Mouse (Mus musculus) Patski (cell line): Measurements from ENCODE around the gene AC124108.1. TPM values are rescaled to one million over a fixed set of nuclear protein-coding genes. Genes with fewer than 3 reads are reported as not detected.
"Not testable (repeated sequence)": the region's sequence is repeated elsewhere in the genome, so short reads cannot be mapped to it uniquely, and the experiment has no call there.

ENCODE experiments used
- ATAC-seq: fragments of 100-300 bp; one replicate; pipeline ENCODE4 v1.8.0; 2021
- CTCF ChIA-PET: fragments of 350-600 bp; sonication (Branson Sonifier 250); formaldehyde crosslinking; loops from one replicate; lab custom pipeline; 2022; ENCODE audit warnings: inconsistent platforms; lab: Charles Lee
- POLR2A ChIA-PET: fragments of 350-600 bp; sonication (Branson Sonifier 250); formaldehyde crosslinking; loops from one replicate; lab custom pipeline; 2022; ENCODE audit warnings: antibody characterized with exemption, inconsistent platforms; lab: Charles Lee
- DNase-seq: peaks from one replicate; pipeline ENCODE4 v3.0.0-alpha.2; 2011; ENCODE audit warnings: low read depth, low spot score
- H3K27me3 ChIP-seq: fragments of 371-371 bp; one replicate; pipeline ENCODE4 v1.5.1; 2021
- CTCF ChIP-seq: fragments of 100-300 bp; IDR thresholded peaks from one replicate; pipeline ENCODE4 v1.5.1; 2021
- in situ Hi-C: fragments of 300-500 bp; cut with MboI; formaldehyde crosslinking; loops from 3 replicates; pipeline ENCODE4 v1.11.1; 2018; ENCODE audit warnings: low pct_unique_long_range_greater_than_20kb, mixed read lengths
- polyA plus RNA-seq: library from polyadenylated mRNA; unstranded; gene quantifications from one replicate; pipeline ENCODE4 v1.2.3, GENCODE M21; 2021

Gene AC124108.1
- polyA plus RNA-seq, 1 experiment from 2014 or later, result 3.4 TPM

DNA sequence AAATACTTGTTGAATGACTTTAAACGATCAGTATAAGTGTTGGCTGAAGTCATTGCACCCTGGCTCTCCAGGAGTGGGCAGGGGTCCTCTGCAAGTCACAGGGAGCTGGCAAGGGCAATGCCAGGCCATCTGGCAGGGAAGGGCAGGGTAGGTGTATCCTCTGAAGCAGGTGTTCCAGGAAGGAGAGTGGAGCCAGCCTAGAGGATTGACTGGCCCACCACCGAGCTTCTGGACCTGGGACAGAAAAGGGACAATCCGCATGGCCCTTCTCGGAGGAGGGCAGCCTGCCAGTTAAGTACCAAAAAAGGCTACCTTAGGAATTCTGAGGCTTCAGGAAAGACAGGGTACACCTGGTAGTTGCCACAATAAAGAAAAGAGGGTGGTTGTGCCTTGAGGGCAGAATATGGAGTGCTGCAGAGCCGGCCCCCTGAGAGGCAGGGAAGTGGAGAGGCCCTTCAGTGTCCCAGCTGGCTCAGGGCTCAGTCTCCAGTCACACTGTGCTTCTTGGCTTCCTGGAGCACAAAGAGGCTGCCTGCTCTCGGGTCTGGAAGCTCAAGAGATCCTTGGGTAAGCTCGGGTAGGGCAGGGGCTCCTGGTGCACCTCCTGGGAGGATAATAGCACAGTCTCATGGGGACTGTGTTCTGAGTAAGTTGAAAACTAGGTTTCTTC is 29.9 kb upstream of the AC124108.1 start:
- no peak for TF ChIP-seq CTCF
- DNase-seq, result no peak
- ATAC-seq, result no peak
- POLR2A ChIA-PET, result interaction anchor here (0.5 kb wide), 1 partner anchor 94 kb away, joined by 3 read pairs; no protein-coding TSS in a partner anchor
- no peaks in the 10 kb centered on the region for H3K27me3 ChIP-seq
- CTCF ChIA-PET, result interaction anchor here (1.0 to 5.8 kb wide), 4 partner anchors 76 to 195 kb away, joined by 3 to 26 read pairs (median 4); no protein-coding TSS in a partner anchor
- in situ Hi-C loops, result no loop called here

DNA sequence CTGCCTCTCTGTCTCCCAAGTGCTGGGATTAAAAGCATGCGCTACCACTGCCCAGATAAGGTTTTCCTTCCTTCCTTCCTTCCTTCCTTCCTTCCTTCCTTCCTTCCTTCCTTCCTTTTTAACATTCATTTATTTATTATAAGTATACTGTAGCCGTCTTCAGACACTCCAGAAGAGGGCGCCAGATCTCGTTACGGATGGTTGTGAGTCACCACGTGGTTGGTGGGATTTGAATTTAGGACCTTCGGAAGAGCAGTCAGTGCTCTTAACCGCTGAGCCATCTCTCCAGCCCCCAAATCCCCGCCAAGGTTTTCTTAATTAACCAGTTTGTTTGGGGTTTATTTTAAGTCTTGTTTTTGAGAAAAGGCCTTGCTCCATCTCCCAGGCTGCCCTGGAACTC is 28.6 kb upstream of the AC124108.1 start:
- in situ Hi-C loops, POLR2A ChIA-PET, H3K27me3 ChIP-seq, DNase-seq, ATAC-seq: not testable (repeated sequence)
- CTCF ChIA-PET, result interaction anchor here (1.0 to 5.8 kb wide), 2 partner anchors 58 to 74 kb away, joined by 3 to 26 read pairs; no protein-coding TSS in a partner anchor

DNA sequence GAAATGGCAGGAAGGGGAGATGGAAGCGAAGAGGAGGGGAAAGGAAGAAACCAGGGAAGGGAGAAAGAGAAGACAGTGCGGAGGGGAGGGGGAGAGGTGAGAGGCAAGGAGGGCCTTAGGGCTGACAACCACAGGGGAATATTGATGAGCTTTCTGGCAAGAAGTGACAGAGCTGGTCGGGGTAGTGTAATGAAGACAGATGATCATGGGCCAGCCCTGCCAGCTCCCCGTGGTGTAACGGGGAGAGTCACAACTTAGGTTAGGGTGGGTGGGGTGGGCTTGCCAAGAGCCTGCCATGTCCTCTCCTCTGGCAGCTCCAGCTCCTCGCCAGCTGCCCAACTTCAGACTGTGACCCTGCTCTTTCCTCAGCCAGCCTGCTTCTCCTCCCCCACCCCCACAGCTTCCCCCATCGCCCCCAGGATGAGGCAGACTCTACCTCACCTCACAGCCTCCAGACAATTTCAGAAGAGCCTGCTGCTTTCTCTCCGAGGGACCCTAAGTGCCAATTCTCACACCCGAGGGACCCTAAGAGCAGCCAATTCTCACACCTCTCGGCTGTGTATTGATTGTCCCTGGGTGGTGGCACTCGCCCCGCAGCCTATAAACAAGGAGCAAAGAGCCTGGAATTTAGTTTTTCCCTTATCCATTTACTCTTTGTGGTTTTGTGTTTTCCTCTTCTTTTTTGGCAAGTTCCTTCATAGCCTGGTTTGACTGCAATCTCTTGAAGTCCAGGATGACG is 26.3 kb upstream of the AC124108.1 start:
- ChIA-PET CTCF (interaction anchor here (0.9 to 5.8 kb wide), 5 partner anchors 8 to 72 kb away, joined by 3 to 26 read pairs (median 3); no protein-coding TSS in a partner anchor), POLR2A (no interaction called here)
- H3K27me3 ChIP-seq, result no peaks in the 10 kb centered on the region
- ATAC-seq (no peak), DNase-seq (no peak)
- TF ChIP-seq CTCF, result no peak
- in situ Hi-C loops, result no loop called here

DNA sequence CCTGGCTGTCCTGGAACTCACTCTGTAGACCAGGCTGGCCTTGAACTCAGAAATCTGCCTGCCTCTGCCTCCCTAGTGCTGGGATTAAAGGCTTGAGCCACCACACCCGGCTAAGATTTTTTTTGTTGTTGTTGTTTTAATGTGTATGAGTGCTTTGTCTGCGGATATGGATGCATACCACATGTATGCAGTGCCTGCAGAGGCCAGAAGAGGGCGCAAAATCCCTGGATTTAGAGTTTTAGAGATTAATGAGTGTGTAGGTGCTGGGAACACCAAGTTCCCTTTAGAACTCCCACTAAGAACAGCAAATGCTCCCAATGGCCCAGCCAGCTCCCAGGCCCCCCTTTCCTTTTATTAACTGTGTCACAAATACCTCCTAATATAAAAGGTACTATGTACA is 25.4 kb upstream of the AC124108.1 start:
- in situ Hi-C loops, result no loop called here
- H3K27me3 ChIP-seq, result no peaks in the 10 kb centered on the region
- ATAC-seq, result no peak
- ChIA-PET POLR2A (no interaction called here), CTCF (interaction anchor here (1.9 to 5.8 kb wide), 2 partner anchors 8 to 71 kb away, joined by 8 to 26 read pairs; no protein-coding TSS in a partner anchor)
- TF ChIP-seq CTCF, result peak; percentile 78
- no peak for DNase-seq

DNA sequence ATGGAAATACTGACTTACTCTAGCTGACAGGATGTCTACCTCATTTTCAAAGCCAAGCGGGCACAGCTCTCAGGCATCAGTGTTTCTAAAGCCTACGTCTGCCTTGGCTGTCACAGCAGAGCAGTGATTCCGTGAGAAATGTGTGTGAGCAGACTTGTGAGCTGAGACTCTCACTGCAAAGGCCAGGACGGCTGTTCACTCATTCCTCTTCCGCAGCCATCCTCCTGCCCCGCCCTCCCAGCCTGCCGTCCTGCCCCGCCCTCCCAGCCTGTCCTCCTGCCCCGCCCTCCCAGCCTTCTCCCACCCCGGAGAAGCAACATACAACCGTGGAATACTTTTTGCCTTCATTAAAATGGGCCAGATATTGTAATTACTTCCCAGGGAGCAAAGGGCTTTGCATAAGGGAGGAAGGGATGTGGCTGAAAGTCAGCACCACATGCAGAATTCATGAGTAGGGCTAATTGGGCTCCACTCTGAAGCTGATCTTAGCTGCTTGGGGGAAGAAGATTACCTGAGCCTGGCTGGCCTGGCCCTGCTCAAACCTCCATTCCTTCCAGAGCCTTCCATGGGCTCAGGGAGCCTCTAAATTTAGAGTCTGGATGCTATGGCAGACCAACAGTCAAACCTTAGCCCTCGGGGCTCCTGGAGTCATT is 23.0 kb upstream of the AC124108.1 start:
- DNase-seq, result no peak
- TF ChIP-seq CTCF, result no peak
- ChIA-PET POLR2A (no interaction called here), CTCF (interaction anchor here (1.4 to 1.5 kb wide), 4 partner anchors 8 to 188 kb away, joined by 3 to 7 read pairs (median 4); no protein-coding TSS in a partner anchor)
- in situ Hi-C loops, result no loop called here
- no peak for ATAC-seq
- H3K27me3 ChIP-seq, result no peaks in the 10 kb centered on the region

DNA sequence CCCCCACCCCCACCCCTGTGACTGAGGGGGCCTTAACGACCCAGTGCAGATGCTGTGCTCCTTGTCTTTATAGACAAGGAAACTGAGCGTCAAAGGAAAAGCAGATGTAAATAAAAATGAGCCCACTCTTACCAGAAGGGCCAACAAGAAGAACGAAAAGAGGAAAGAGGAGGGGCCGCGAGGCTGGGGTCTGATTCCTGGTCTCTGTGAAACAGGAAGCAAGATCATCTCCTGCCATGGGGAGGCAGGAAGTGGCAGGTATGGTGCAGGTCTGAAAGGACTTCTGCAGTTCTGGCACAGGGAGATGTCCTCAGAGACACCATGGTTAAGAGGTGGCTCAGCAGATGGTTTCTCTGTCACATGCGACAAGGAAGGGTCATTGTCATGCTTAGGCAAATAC is 20.6 kb upstream of the AC124108.1 start:
- in situ Hi-C loops, result no loop called here
- TF ChIP-seq CTCF, result no peak
- no peak for ATAC-seq
- H3K27me3 ChIP-seq, result no peaks in the 10 kb centered on the region
- no peak for DNase-seq
- ChIA-PET CTCF (interaction anchor here (1.1 kb wide), 1 partner anchor 28 kb away, joined by 3 read pairs; no protein-coding TSS in a partner anchor), POLR2A (no interaction called here)

DNA sequence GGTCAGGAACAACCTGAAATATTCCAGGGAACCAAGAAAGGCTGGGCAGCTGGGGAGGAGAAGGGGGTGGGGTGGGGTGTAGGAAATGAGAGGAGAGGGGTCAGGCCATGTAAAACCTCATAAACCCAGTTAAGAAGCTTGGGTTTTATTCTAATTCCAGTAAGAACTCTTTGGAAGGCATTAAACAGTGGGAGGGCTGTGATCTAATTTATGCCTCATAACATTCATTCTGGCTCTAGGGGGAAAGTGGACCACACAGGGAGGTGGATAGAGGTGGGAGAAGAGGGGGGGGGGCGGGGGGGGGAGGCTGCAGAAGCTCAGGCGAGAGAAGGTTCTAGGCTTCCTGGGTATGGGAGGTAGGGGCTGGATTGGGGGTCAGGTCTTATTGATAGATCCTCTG is 19.6 kb upstream of the AC124108.1 start:
- POLR2A ChIA-PET, result no interaction called here
- CTCF ChIA-PET, result interaction anchor here (1.4 kb wide), 1 partner anchor 17 kb away, joined by 6 read pairs; no protein-coding TSS in a partner anchor
- ATAC-seq (no peak), DNase-seq (no peak)
- H3K27me3 ChIP-seq, result no peaks in the 10 kb centered on the region
- in situ Hi-C loops, result no loop called here
- TF ChIP-seq CTCF, result no peak

DNA sequence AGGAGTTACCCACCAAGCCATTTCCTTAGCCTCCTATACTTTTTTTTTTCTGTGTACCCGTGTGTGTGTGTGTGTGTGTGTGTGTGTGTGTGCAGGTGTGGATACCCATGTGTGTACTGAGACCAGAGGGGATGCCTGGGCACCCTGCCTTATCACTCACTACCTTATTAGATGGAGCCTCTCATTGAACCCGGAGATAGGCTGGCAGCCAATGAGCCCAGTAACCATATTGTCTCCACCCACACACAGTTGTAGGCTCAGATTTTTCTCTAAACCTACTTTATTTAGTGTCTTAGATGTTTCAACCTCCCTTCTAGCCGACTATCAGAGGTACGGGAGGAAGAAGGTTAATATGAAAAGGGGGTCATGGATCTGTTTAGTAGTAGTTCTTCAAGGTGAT is 5.0 kb upstream of the AC124108.1 start:
- CTCF ChIA-PET, result interaction anchor here (1.4 kb wide), 1 partner anchor 10 kb away, joined by 3 read pairs; no protein-coding TSS in a partner anchor

GRCm38 (mm10) chr1:132188442-132189066 is 2.7 kb upstream of the AC124108.1 start:
- no peak for ATAC-seq
- TF ChIP-seq CTCF, result no peak
- no peak for DNase-seq
- ChIA-PET POLR2A (interaction anchor here (0.8 kb wide), 1 partner anchor 13 kb away, joined by 4 read pairs; no protein-coding TSS in a partner anchor), CTCF (interaction anchor here (1.2 kb wide), 1 partner anchor 17 kb away, joined by 6 read pairs; no protein-coding TSS in a partner anchor)
- in situ Hi-C loops, result no loop called here
- H3K27me3 ChIP-seq, result peaks cover 3% of the 10 kb centered on the region

More for the DNA sequence above, 5.0 kb upstream of the AC124108.1 start:
- ATAC-seq (no peak), DNase-seq (no peak)
- H3K27me3 ChIP-seq, result peaks cover 3% of the 10 kb centered on the region
- in situ Hi-C loops, result no loop called here
- no peak for TF ChIP-seq CTCF
- POLR2A ChIA-PET, result no interaction called here
